Mouse (Mus musculus) stomach, embryonic 14.5 days (tissue): ENCODE data around the gene Tcte2. TPM values are rescaled to one million over a fixed set of nuclear protein-coding genes. Genes with fewer than 3 reads are reported as not detected.

Experiments
- ATAC-seq: fragments of 200-750 bp; cut with Nextera tagmentation; 2 replicates; pipeline ENCODE4 v1.8.0; 2017; ENCODE audit warnings: low read depth, moderate TSS enrichment; ENCODE audit not compliant: insufficient number of reproducible peaks, insufficient read depth, low FRiP score
- H3K27ac ChIP-seq: fragments of 300-500 bp; sonication (generic); 2 replicates; pipeline ENCODE4 v1.5.1; 2014; ENCODE audit warnings: mild to moderate bottlenecking, low read length, moderate library complexity, mixed read lengths
- H3K27me3 ChIP-seq: fragments of 300-500 bp; sonication (generic); 2 replicates; pipeline ENCODE4 v1.6.1; 2014; ENCODE audit warnings: low read length, control low read depth, mixed read lengths; ENCODE audit not compliant: control insufficient read depth, insufficient read depth
- H3K36me3 ChIP-seq: fragments of 300-500 bp; sonication (generic); 2 replicates; pipeline ENCODE4 v1.6.1; 2014; ENCODE audit warnings: mild to moderate bottlenecking, control low read depth, low read length, moderate library complexity, mixed read lengths; ENCODE audit not compliant: control insufficient read depth, insufficient read depth
- H3K4me1 ChIP-seq: fragments of 300-500 bp; sonication (generic); 2 replicates; pipeline ENCODE4 v1.6.1; 2014; ENCODE audit warnings: low read length, control low read depth, mixed read lengths; ENCODE audit not compliant: control insufficient read depth, insufficient read depth
- H3K4me2 ChIP-seq: fragments of 300-500 bp; sonication (generic); replicated peaks from 2 replicates; pipeline ENCODE4 v1.6.1; 2014; ENCODE audit warnings: low read depth, low read length, control low read depth
- H3K4me3 ChIP-seq: fragments of 300-500 bp; sonication (generic); 2 replicates; pipeline ENCODE4 v1.5.1; 2014; ENCODE audit warnings: low read depth, low read length, control low read depth
- H3K9ac ChIP-seq: fragments of 300-500 bp; sonication (generic); replicated peaks from 2 replicates; pipeline ENCODE4 v1.6.1; 2014; ENCODE audit warnings: low read depth, mild to moderate bottlenecking, control low read depth, low read length, moderate library complexity, mixed read lengths
- H3K9me3 ChIP-seq: fragments of 300-500 bp; sonication (generic); 2 replicates; pipeline ENCODE4 v1.6.1; 2016; ENCODE audit warnings: low read depth, low read length, control low read depth; ENCODE audit not compliant: control insufficient read depth
- WGBS: fragments of 180-500 bp; shearing (Covaris S2); extraction: QIAGEN DNeasy Blood & Tissue Kit; methylation state at CpG from one replicate; pipeline ENCODE4 v1.1.7; 2014; 5-methylcytosine and 5-hydroxymethylcytosine counted together
- polyA plus RNA-seq: library from polyadenylated mRNA; unstranded; fragments of >200 nt; fragmentation: Nextera tagmentation; extraction: Ambion mirVana; gene quantifications from 2 replicates; pipeline ENCODE4 v1.2.1, GENCODE M21; 2014

Gene Tcte2
- polyA plus RNA-seq, 1 experiment from 2014 or later, result 6.9 TPM

- no peaks in the 10 kb centered on the region for H3K27me3 ChIP-seq
- H3K4me3 ChIP-seq, result no peak overlapping the region
- no peaks in the 10 kb centered on the region for H3K36me3 ChIP-seq
- 68% methylated on average over 4 of the region's 4 CpGs for WGBS
- peaks cover 6% of the 10 kb centered on the region; the same call in 1 of the 2 replicates for H3K4me1 ChIP-seq
- no peaks in the 10 kb centered on the region for H3K9me3 ChIP-seq
- H3K27ac ChIP-seq, result no peak overlapping the region
- H3K9ac ChIP-seq, result no peak overlapping the region
- H3K4me2 ChIP-seq, result no peak overlapping the region
- ATAC-seq, result no peak
These were observed 86.0 kb downstream of the Tcte2 start for GRCm38 (mm10) chr17:13675630-13676029.

- Histone ChIP-seq H3K36me3 (no peaks in the 10 kb centered on the region), H3K9me3 (no peaks in the 10 kb centered on the region), H3K9ac (no peak overlapping the region), H3K4me2 (no peak overlapping the region), H3K27me3 (no peaks in the 10 kb centered on the region), H3K4me1 (0 out of 2 replicates have a peak, but pooled peaks cover 8% of the 10 kb centered on the region), H3K27ac (no peak overlapping the region), H3K4me3 (no peak overlapping the region)
- 77% methylated on average over 6 of the region's 6 CpGs for WGBS
- no peak for ATAC-seq
These were observed 86.8 kb downstream of the Tcte2 start for GRCm38 (mm10) chr17:13674695-13675306.

GRCm38 (mm10) chr17:13671732-13672131 is 89.9 kb downstream of the Tcte2 start:
- Histone ChIP-seq H3K27me3 (no peaks in the 10 kb centered on the region), H3K36me3 (no peaks in the 10 kb centered on the region), H3K9me3 (no peaks in the 10 kb centered on the region), H3K27ac (0 out of 2 replicates have a peak overlapping the region, but pooled peaks have one; percentile 12), H3K9ac (no peak overlapping the region), H3K4me2 (no peak overlapping the region), H3K4me3 (no peak overlapping the region), H3K4me1 (peaks cover 19% of the 10 kb centered on the region; the same call in 1 of the 2 replicates)
- peak; percentile 47; the same call in 1 of the 2 replicates for ATAC-seq
- 67% methylated on average over 4 of the region's 4 CpGs for WGBS

GRCm38 (mm10) chr17:13670227-13670626 is 91.4 kb downstream of the Tcte2 start:
- Histone ChIP-seq H3K36me3 (no peaks in the 10 kb centered on the region), H3K27ac (peak overlapping the region; percentile 27; the same call in 1 of the 2 replicates), H3K4me3 (no peak overlapping the region), H3K4me1 (peaks cover 19% of the 10 kb centered on the region; the same call in 1 of the 2 replicates), H3K27me3 (no peaks in the 10 kb centered on the region), H3K4me2 (no peak overlapping the region), H3K9ac (no peak overlapping the region), H3K9me3 (no peaks in the 10 kb centered on the region)
- ATAC-seq, result no peak

GRCm38 (mm10) chr17:13669206-13669605 is 92.4 kb downstream of the Tcte2 start:
- H3K27ac ChIP-seq, result peak overlapping the region; percentile 39; the same call in 1 of the 2 replicates

GRCm38 (mm10) chr17:13668052-13669015 is 93.3 kb downstream of the Tcte2 start:
- no peaks in the 10 kb centered on the region for H3K27me3 ChIP-seq
- no peaks in the 10 kb centered on the region for H3K9me3 ChIP-seq
- peak overlapping the region; percentile 11 for H3K4me2 ChIP-seq
- peak; percentile 47 for ATAC-seq
- H3K27ac ChIP-seq, result peak overlapping the region; percentile 73; the same call in 1 of the 2 replicates
- no peak overlapping the region for H3K4me3 ChIP-seq
- peaks cover 19% of the 10 kb centered on the region; the same call in 1 of the 2 replicates for H3K4me1 ChIP-seq
- no peak overlapping the region for H3K9ac ChIP-seq
- 11% methylated on average over 16 of the region's 16 CpGs for WGBS
- no peaks in the 10 kb centered on the region for H3K36me3 ChIP-seq

More at GRCm38 (mm10) chr17:13669206-13669605, 92.4 kb downstream of the Tcte2 start:
- Histone ChIP-seq H3K9me3 (no peaks in the 10 kb centered on the region), H3K9ac (no peak overlapping the region), H3K27me3 (no peaks in the 10 kb centered on the region), H3K4me1 (peaks cover 19% of the 10 kb centered on the region; the same call in 1 of the 2 replicates), H3K4me2 (no peak overlapping the region), H3K4me3 (no peak overlapping the region), H3K36me3 (no peaks in the 10 kb centered on the region)
- no peak for ATAC-seq
- 33% methylated on average over 8 of the region's 8 CpGs for WGBS

GRCm38 (mm10) chr17:13667006-13667405 is 94.6 kb downstream of the Tcte2 start:
- H3K9ac ChIP-seq, result no peak overlapping the region
- no peaks in the 10 kb centered on the region for H3K27me3 ChIP-seq
- H3K27ac ChIP-seq, result no peak overlapping the region
- peaks cover 19% of the 10 kb centered on the region; the same call in 1 of the 2 replicates for H3K4me1 ChIP-seq
- no peaks in the 10 kb centered on the region for H3K36me3 ChIP-seq
- H3K4me3 ChIP-seq, result no peak overlapping the region
- WGBS, result 59% methylated on average over 3 of the region's 3 CpGs
- ATAC-seq, result no peak
- no peak overlapping the region for H3K4me2 ChIP-seq
- H3K9me3 ChIP-seq, result no peaks in the 10 kb centered on the region

GRCm38 (mm10) chr17:13665731-13666130 is 95.9 kb downstream of the Tcte2 start:
- Histone ChIP-seq H3K9ac (no peak overlapping the region), H3K27ac (no peak overlapping the region), H3K4me1 (peaks cover 15% of the 10 kb centered on the region; the same call in 1 of the 2 replicates), H3K27me3 (no peaks in the 10 kb centered on the region), H3K36me3 (no peaks in the 10 kb centered on the region), H3K4me3 (no peak overlapping the region), H3K4me2 (no peak overlapping the region), H3K9me3 (no peaks in the 10 kb centered on the region)
- no peak for ATAC-seq
- 55% methylated on average over 1 of the region's 1 CpGs for WGBS
